Mouse (Mus musculus): ENCODE measurements around the gene D630003M21Rik. TPM values are rescaled to one million over a fixed set of nuclear protein-coding genes. Genes with fewer than 3 reads are reported as not detected.

D630003M21Rik gene
- polyA plus RNA-seq, 1 experiment from 2014 or later = 0.67 TPM

GRCm38 (mm10) chr2:158241126-158241738, 12.2 kb upstream of the D630003M21Rik start:
- no peak for ATAC-seq
- WGBS (ENCODE audit: insufficient replicate concordance) = 68% methylated on average over 5 of the region's 5 CpGs
- TF ChIP-seq EP300 (IDR thresholded peaks at IDR 0.05; ENCODE audit: low read depth) = no peak
- no peak for TF ChIP-seq CTCF (IDR thresholded peaks at IDR 0.05; ENCODE audit: low read depth)

GRCm38 (mm10) chr2:158238101-158238500, 9.1 kb upstream of the D630003M21Rik start:
- no peak for DNase-seq
- H3K4me1 ChIP-seq (ENCODE audit: insufficient read depth) = no peaks in the 10 kb centered on the region
- 80% methylated on average over 5 of the region's 5 CpGs for WGBS (ENCODE audit: insufficient replicate concordance)
- no peak overlapping the region for H3K4me3 ChIP-seq (ENCODE audit: low read depth, low read length)
- no peak overlapping the region for H3K27ac ChIP-seq (ENCODE audit: low read depth)
- H3K9ac ChIP-seq (replicated peaks) = no peak overlapping the region
- TF ChIP-seq EP300 (IDR thresholded peaks at IDR 0.05; ENCODE audit: low read depth) (no peak), CTCF (IDR thresholded peaks at IDR 0.05; ENCODE audit: low read depth) (no peak)
- no peaks in the 10 kb centered on the region for H3K9me3 ChIP-seq (ENCODE audit: low read length)
- H3K4me2 ChIP-seq (ENCODE audit: low read depth, low read length) = no peak overlapping the region
- ATAC-seq = no peak
- H3K27me3 ChIP-seq (ENCODE audit: insufficient read depth, low read length) = no peaks in the 10 kb centered on the region
- H3K36me3 ChIP-seq (replicated peaks; ENCODE audit: insufficient read depth, low read length) = no peaks in the 10 kb centered on the region

More at GRCm38 (mm10) chr2:158241126-158241738, 12.2 kb upstream of the D630003M21Rik start:
- Histone ChIP-seq H3K9me3 (ENCODE audit: low read length) (no peaks in the 10 kb centered on the region), H3K27ac (ENCODE audit: low read depth) (no peak overlapping the region), H3K4me2 (ENCODE audit: low read depth, low read length) (no peak overlapping the region), H3K36me3 (replicated peaks; ENCODE audit: insufficient read depth, low read length) (no peaks in the 10 kb centered on the region), H3K4me1 (ENCODE audit: insufficient read depth) (no peaks in the 10 kb centered on the region), H3K4me3 (ENCODE audit: low read depth, low read length) (no peak overlapping the region), H3K27me3 (ENCODE audit: insufficient read depth, low read length) (no peaks in the 10 kb centered on the region), H3K9ac (replicated peaks) (no peak overlapping the region)
- no peak for DNase-seq

DNA sequence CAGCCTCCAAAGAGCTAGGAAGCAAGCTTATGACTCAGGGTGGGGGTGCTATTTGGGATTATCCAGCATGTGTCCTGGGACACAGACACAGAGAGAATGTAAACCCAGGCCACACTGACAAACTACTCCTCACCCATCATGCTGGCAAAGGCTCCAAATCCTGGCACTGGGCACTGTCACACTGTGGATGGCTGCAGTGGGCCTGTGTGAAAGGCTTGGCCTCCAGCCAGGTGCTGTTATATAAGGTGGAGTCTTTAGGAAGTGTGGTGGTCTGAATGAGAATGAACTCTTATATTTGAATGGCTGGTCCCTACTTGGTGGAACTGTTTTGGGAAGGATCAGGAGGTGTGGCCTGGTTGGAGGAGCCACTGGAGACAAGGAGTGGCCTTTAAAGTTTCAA, 7.7 kb upstream of the D630003M21Rik start:
- DNase-seq (no peak), ATAC-seq (no peak)
- H3K4me1 ChIP-seq (ENCODE audit: insufficient read depth) = no peaks in the 10 kb centered on the region
- no peak overlapping the region for H3K27ac ChIP-seq (ENCODE audit: low read depth)
- H3K4me2 ChIP-seq (ENCODE audit: low read depth, low read length) = no peak overlapping the region
- TF ChIP-seq CTCF (IDR thresholded peaks at IDR 0.05; ENCODE audit: low read depth) (no peak), EP300 (IDR thresholded peaks at IDR 0.05; ENCODE audit: low read depth) (no peak)
- no peaks in the 10 kb centered on the region for H3K9me3 ChIP-seq (ENCODE audit: low read length)
- H3K27me3 ChIP-seq (ENCODE audit: insufficient read depth, low read length) = no peaks in the 10 kb centered on the region
- H3K4me3 ChIP-seq (ENCODE audit: low read depth, low read length) = no peak overlapping the region
- H3K9ac ChIP-seq (replicated peaks) = no peak overlapping the region
- no peaks in the 10 kb centered on the region for H3K36me3 ChIP-seq (replicated peaks; ENCODE audit: insufficient read depth, low read length)

DNA sequence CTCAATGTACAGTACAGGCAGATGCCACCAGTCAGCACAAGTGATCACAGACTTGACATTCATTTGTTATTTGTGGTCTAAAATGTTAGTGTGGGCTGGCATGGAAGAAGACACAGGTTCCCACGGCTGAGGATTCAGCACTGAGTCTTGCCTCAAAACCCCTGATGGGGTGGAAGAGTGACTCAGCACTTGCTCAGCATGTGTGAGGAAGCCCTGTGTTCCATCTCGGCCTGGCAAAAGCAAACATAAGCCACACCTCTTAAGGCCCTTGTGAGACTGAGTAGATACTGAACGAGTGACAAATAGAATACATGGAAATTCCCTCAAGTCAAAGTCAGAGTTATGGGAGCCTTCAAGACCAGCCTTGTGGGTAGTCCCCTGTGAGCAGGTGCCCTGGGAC, 4.1 kb upstream of the D630003M21Rik start:
- Histone ChIP-seq H3K4me3 (ENCODE audit: low read depth, low read length) (no peak overlapping the region), H3K27ac (ENCODE audit: low read depth) (no peak overlapping the region), H3K4me2 (ENCODE audit: low read depth, low read length) (no peak overlapping the region), H3K9ac (replicated peaks) (no peak overlapping the region), H3K36me3 (replicated peaks; ENCODE audit: insufficient read depth, low read length) (no peaks in the 10 kb centered on the region), H3K9me3 (ENCODE audit: low read length) (no peaks in the 10 kb centered on the region), H3K4me1 (ENCODE audit: insufficient read depth) (peaks cover 5% of the 10 kb centered on the region; the same call in 1 of the 2 replicates), H3K27me3 (ENCODE audit: insufficient read depth, low read length) (peaks cover 20% of the 10 kb centered on the region)
- no peak for TF ChIP-seq CTCF (IDR thresholded peaks at IDR 0.05; ENCODE audit: low read depth)
- TF ChIP-seq EP300 (IDR thresholded peaks at IDR 0.05; ENCODE audit: low read depth) = no peak
- ATAC-seq (no peak), DNase-seq (no peak)
- WGBS (ENCODE audit: insufficient replicate concordance) = 32% methylated on average over 3 of the region's 3 CpGs

GRCm38 (mm10) chr2:158232414-158232813, 3.4 kb upstream of the D630003M21Rik start:
- DNase-seq (no peak), ATAC-seq (no peak)
- Histone ChIP-seq H3K4me1 (ENCODE audit: insufficient read depth) (peaks cover 5% of the 10 kb centered on the region; the same call in 1 of the 2 replicates), H3K9ac (replicated peaks) (no peak overlapping the region), H3K27me3 (ENCODE audit: insufficient read depth, low read length) (peaks cover 20% of the 10 kb centered on the region), H3K36me3 (replicated peaks; ENCODE audit: insufficient read depth, low read length) (no peaks in the 10 kb centered on the region), H3K4me2 (ENCODE audit: low read depth, low read length) (no peak overlapping the region), H3K9me3 (ENCODE audit: low read length) (no peaks in the 10 kb centered on the region), H3K27ac (ENCODE audit: low read depth) (no peak overlapping the region), H3K4me3 (ENCODE audit: low read depth, low read length) (no peak overlapping the region)
- TF ChIP-seq CTCF (IDR thresholded peaks at IDR 0.05; ENCODE audit: low read depth) (no peak), EP300 (IDR thresholded peaks at IDR 0.05; ENCODE audit: low read depth) (no peak)
- 50% methylated on average over 3 of the region's 3 CpGs for WGBS (ENCODE audit: insufficient replicate concordance)

GRCm38 (mm10) chr2:158231071-158231470, 2.0 kb upstream of the D630003M21Rik start:
- TF ChIP-seq EP300 (IDR thresholded peaks at IDR 0.05; ENCODE audit: low read depth) = no peak
- no peak for TF ChIP-seq CTCF (IDR thresholded peaks at IDR 0.05; ENCODE audit: low read depth)
- Histone ChIP-seq H3K36me3 (replicated peaks; ENCODE audit: insufficient read depth, low read length) (no peaks in the 10 kb centered on the region), H3K4me3 (ENCODE audit: low read depth, low read length) (no peak overlapping the region), H3K27ac (ENCODE audit: low read depth) (no peak overlapping the region), H3K9me3 (ENCODE audit: low read length) (no peaks in the 10 kb centered on the region), H3K4me2 (ENCODE audit: low read depth, low read length) (no peak overlapping the region), H3K4me1 (ENCODE audit: insufficient read depth) (peaks cover 5% of the 10 kb centered on the region; the same call in 1 of the 2 replicates), H3K9ac (replicated peaks) (no peak overlapping the region), H3K27me3 (ENCODE audit: insufficient read depth, low read length) (peaks cover 20% of the 10 kb centered on the region)
- WGBS (ENCODE audit: insufficient replicate concordance) = 62% methylated on average over 5 of the region's 5 CpGs
- ATAC-seq (no peak), DNase-seq (no peak)
